Mouse (Mus musculus) liver, adult 2 months (tissue): ENCODE results near the gene Rad51b.

ENCODE experiments used
- CTCF ChIP-seq: fragments of 200-500 bp; IDR thresholded peaks from 2 replicates; pipeline ENCODE4 v1.5.1; 2011; ENCODE audit warnings: low read depth, low read length, control low read depth
- POLR2A ChIP-seq: fragments of 200-500 bp; IDR thresholded peaks from 2 replicates; pipeline ENCODE4 v1.6.1; 2011; ENCODE audit warnings: low read length, control low read depth; ENCODE audit not compliant: insufficient read depth; ENCODE audit errors: extremely low read depth

- no peak for TF ChIP-seq POLR2A
- no peak for TF ChIP-seq CTCF
Measured at GRCm38 (mm10) chr12:79540176-79540575, 243.1 kb downstream of the Rad51b start.
